Mouse (Mus musculus): ENCODE results near the gene Igsf3.

- no peak for TF ChIP-seq CTCF (IDR thresholded peaks at IDR 0.05; ENCODE audit: borderline replicate concordance, insufficient read depth, low read length)
- no peak for TF ChIP-seq POLR2A (IDR thresholded peaks at IDR 0.05; ENCODE audit: low read depth, low read length)
Observed at GRCm38 (mm10) chr3:101365081-101365612, 11.7 kb upstream of the Igsf3 start.
